Mouse (Mus musculus) forebrain, embryonic 10.5 days (tissue): ENCODE results near the gene Zfp451. TPM values are rescaled to one million over a fixed set of nuclear protein-coding genes. Genes with fewer than 3 reads are reported as not detected.
A peak's percentile ranks its signal among the peaks of the same experiment; 100 is the strongest.
"Not testable (repeated sequence)": the region's sequence is repeated elsewhere in the genome, so short reads cannot be mapped to it uniquely, and the experiment has no call there.

Experiments used
- DNase-seq: peaks from one replicate; pipeline ENCODE4 v3.0.0-alpha.2; 2017; ENCODE audit warnings: low spot score; ENCODE audit errors: extremely low spot score
- H3K27ac ChIP-seq: fragments of 300-500 bp; sonication (generic); 2 replicates; pipeline ENCODE4 v1.5.1; 2016; ENCODE audit warnings: mild to moderate bottlenecking
- H3K27me3 ChIP-seq: fragments of 300-500 bp; sonication (generic); 2 replicates; pipeline ENCODE4 v1.6.1; 2016; ENCODE audit warnings: mild to moderate bottlenecking; ENCODE audit not compliant: poor library complexity, severe bottlenecking
- H3K36me3 ChIP-seq: fragments of 300-500 bp; sonication (generic); replicated peaks from 2 replicates; pipeline ENCODE4 v1.6.1; 2016; ENCODE audit warnings: mild to moderate bottlenecking, moderate library complexity
- H3K4me1 ChIP-seq: fragments of 300-500 bp; sonication (generic); 2 replicates; pipeline ENCODE4 v1.6.1; 2016
- H3K4me3 ChIP-seq: fragments of 300-500 bp; sonication (generic); 2 replicates; pipeline ENCODE4 v1.5.1; 2016; ENCODE audit warnings: mild to moderate bottlenecking, moderate library complexity
- H3K9me3 ChIP-seq: fragments of 300-500 bp; sonication (generic); 2 replicates; pipeline ENCODE4 v1.6.1; 2016; ENCODE audit warnings: mild to moderate bottlenecking, moderate library complexity
- WGBS: fragments of 180-500 bp; shearing (Covaris S2); methylation state at CpG from one replicate; pipeline ENCODE4 v1.1.7; 2016; 5-methylcytosine and 5-hydroxymethylcytosine counted together
- polyA plus RNA-seq: library from polyadenylated mRNA; unstranded; fragments of >200 nt; fragmentation: Nextera tagmentation; extraction: Ambion mirVana; gene quantifications from 2 replicates; pipeline ENCODE4 v1.2.1, GENCODE M21; 2016

Zfp451 gene
- polyA plus RNA-seq, 1 experiment from 2014 or later = 32.6 TPM

GRCm38 (mm10) chr1:33754965-33755735 lies 59.2 kb downstream of the Zfp451 start:
- Histone ChIP-seq H3K27me3 (no peaks in the 10 kb centered on the region), H3K4me3 (no peak overlapping the region), H3K4me1 (peaks cover 30% of the 10 kb centered on the region), H3K9me3 (no peaks in the 10 kb centered on the region; the same call in 1 of the 2 replicates), H3K36me3 (peaks cover 40% of the 10 kb centered on the region), H3K27ac (no peak overlapping the region)
- no peak for DNase-seq
- WGBS = 95% methylated on average over 21 of the region's 21 CpGs

- peaks cover 44% of the 10 kb centered on the region for H3K36me3 ChIP-seq
- H3K27ac ChIP-seq = no peak overlapping the region
- 94% methylated on average over 17 of the region's 17 CpGs for WGBS
- peaks cover 30% of the 10 kb centered on the region for H3K4me1 ChIP-seq
- no peak overlapping the region for H3K4me3 ChIP-seq
- H3K9me3 ChIP-seq = no peaks in the 10 kb centered on the region; the same call in 1 of the 2 replicates
- no peaks in the 10 kb centered on the region for H3K27me3 ChIP-seq
- DNase-seq = no peak
Observed at GRCm38 (mm10) chr1:33754089-33754488, 60.3 kb downstream of the Zfp451 start.

GRCm38 (mm10) chr1:33751283-33751682 lies 63.1 kb downstream of the Zfp451 start:
- H3K4me3 ChIP-seq = no peak overlapping the region
- H3K27ac ChIP-seq = no peak overlapping the region
- no peak for DNase-seq
- H3K36me3 ChIP-seq = peaks cover 71% of the 10 kb centered on the region
- 94% methylated on average over 10 of the region's 10 CpGs for WGBS
- peaks cover 7% of the 10 kb centered on the region for H3K4me1 ChIP-seq
- no peaks in the 10 kb centered on the region; the same call in 1 of the 2 replicates for H3K9me3 ChIP-seq
- H3K27me3 ChIP-seq = no peaks in the 10 kb centered on the region

GRCm38 (mm10) chr1:33749709-33750108 lies 64.7 kb downstream of the Zfp451 start:
- WGBS = 88% methylated on average over 4 of the region's 4 CpGs
- not testable (repeated sequence) for H3K4me3 ChIP-seq, DNase-seq, H3K9me3 ChIP-seq, H3K4me1 ChIP-seq, H3K27me3 ChIP-seq, H3K27ac ChIP-seq
- H3K36me3 ChIP-seq = peaks cover 80% of the 10 kb centered on the region

- Histone ChIP-seq H3K36me3 (peaks cover 78% of the 10 kb centered on the region), H3K9me3 (no peaks in the 10 kb centered on the region; the same call in 1 of the 2 replicates), H3K27ac (no peak overlapping the region), H3K4me1 (no peaks in the 10 kb centered on the region), H3K27me3 (no peaks in the 10 kb centered on the region), H3K4me3 (no peak overlapping the region)
- DNase-seq = no peak
- WGBS = 95% methylated on average over 11 of the region's 11 CpGs
Observed at GRCm38 (mm10) chr1:33749109-33749508, 65.3 kb downstream of the Zfp451 start.

GRCm38 (mm10) chr1:33745901-33746300 lies 68.5 kb downstream of the Zfp451 start:
- H3K27ac ChIP-seq = no peak overlapping the region
- H3K36me3 ChIP-seq = peaks cover 66% of the 10 kb centered on the region
- H3K4me1 ChIP-seq = no peaks in the 10 kb centered on the region
- no peaks in the 10 kb centered on the region for H3K27me3 ChIP-seq
- no peaks in the 10 kb centered on the region for H3K9me3 ChIP-seq
- no peak overlapping the region for H3K4me3 ChIP-seq
- WGBS = 92% methylated on average over 4 of the region's 4 CpGs
- DNase-seq = no peak

- 91% methylated on average over 9 of the region's 9 CpGs for whole genome bisulfite sequencing
- not testable (repeated sequence) for H3K4me3 ChIP-seq, H3K27ac ChIP-seq, DNase-seq, H3K4me1 ChIP-seq, H3K9me3 ChIP-seq, H3K27me3 ChIP-seq
- peaks cover 77% of the 10 kb centered on the region for H3K36me3 ChIP-seq
Observed at GRCm38 (mm10) chr1:33744815-33745214, 69.6 kb downstream of the Zfp451 start.

GRCm38 (mm10) chr1:33742903-33743302 lies 71.5 kb downstream of the Zfp451 start:
- peak; percentile 45 for DNase-seq
- 25% methylated on average over 8 of the region's 8 CpGs for WGBS
- Histone ChIP-seq H3K4me1 (no peaks in the 10 kb centered on the region), H3K4me3 (no peak overlapping the region), H3K36me3 (peaks cover 79% of the 10 kb centered on the region), H3K9me3 (no peaks in the 10 kb centered on the region), H3K27me3 (no peaks in the 10 kb centered on the region), H3K27ac (no peak overlapping the region)

GRCm38 (mm10) chr1:33739302-33739701 lies 75.1 kb downstream of the Zfp451 start:
- Histone ChIP-seq H3K27ac (no peak overlapping the region), H3K27me3 (no peaks in the 10 kb centered on the region), H3K36me3 (peaks cover 82% of the 10 kb centered on the region), H3K9me3 (no peaks in the 10 kb centered on the region), H3K4me1 (no peaks in the 10 kb centered on the region), H3K4me3 (no peak overlapping the region)
- DNase-seq = peak; percentile 72
- 46% methylated on average over 12 of the region's 12 CpGs for WGBS

GRCm38 (mm10) chr1:33738681-33739278 lies 75.6 kb downstream of the Zfp451 start:
- DNase-seq = no peak
- Histone ChIP-seq H3K4me3 (no peak overlapping the region), H3K9me3 (no peaks in the 10 kb centered on the region), H3K36me3 (peaks cover 82% of the 10 kb centered on the region), H3K27ac (no peak overlapping the region), H3K27me3 (no peaks in the 10 kb centered on the region), H3K4me1 (no peaks in the 10 kb centered on the region)
- WGBS = 92% methylated on average over 11 of the region's 11 CpGs

GRCm38 (mm10) chr1:33738281-33738680 lies 76.1 kb downstream of the Zfp451 start:
- no peak for DNase-seq
- no peaks in the 10 kb centered on the region for H3K4me1 ChIP-seq
- H3K27me3 ChIP-seq = no peaks in the 10 kb centered on the region
- 96% methylated on average over 11 of the region's 11 CpGs for WGBS
- H3K4me3 ChIP-seq = no peak overlapping the region
- H3K27ac ChIP-seq = no peak overlapping the region
- H3K36me3 ChIP-seq = peaks cover 87% of the 10 kb centered on the region
- H3K9me3 ChIP-seq = no peaks in the 10 kb centered on the region

GRCm38 (mm10) chr1:33734001-33734685 lies 80.3 kb downstream of the Zfp451 start:
- Histone ChIP-seq H3K4me1 (no peaks in the 10 kb centered on the region), H3K27ac (no peak overlapping the region), H3K4me3 (no peak overlapping the region), H3K9me3 (no peaks in the 10 kb centered on the region), H3K36me3 (peaks cover 98% of the 10 kb centered on the region), H3K27me3 (no peaks in the 10 kb centered on the region)
- 85% methylated on average over 5 of the region's 5 CpGs for WGBS
- no peak for DNase-seq

GRCm38 (mm10) chr1:33733044-33733443 lies 81.4 kb downstream of the Zfp451 start:
- Histone ChIP-seq H3K36me3 (peaks cover 99% of the 10 kb centered on the region), H3K4me1 (no peaks in the 10 kb centered on the region), H3K27me3 (no peaks in the 10 kb centered on the region), H3K4me3 (no peak overlapping the region), H3K9me3 (no peaks in the 10 kb centered on the region), H3K27ac (no peak overlapping the region)
- no peak for DNase-seq
- WGBS = 91% methylated on average over 9 of the region's 9 CpGs
